Mouse (Mus musculus): ENCODE data around the gene Mitf.

- no peak for TF ChIP-seq GATA1 (IDR thresholded peaks at IDR 0.05; ENCODE audit: borderline replicate concordance, low read length)
- no peak for TF ChIP-seq FLI1 (IDR thresholded peaks at IDR 0.05; ENCODE audit: low read length)
Observed at GRCm38 (mm10) chr6:98015066-98015465, 208.2 kb downstream of the Mitf start.

Data from megakaryocyte, embryonic 14.5 days (primary cell).